Mouse (Mus musculus): ENCODE measurements around the gene Cnot9.

DNA sequence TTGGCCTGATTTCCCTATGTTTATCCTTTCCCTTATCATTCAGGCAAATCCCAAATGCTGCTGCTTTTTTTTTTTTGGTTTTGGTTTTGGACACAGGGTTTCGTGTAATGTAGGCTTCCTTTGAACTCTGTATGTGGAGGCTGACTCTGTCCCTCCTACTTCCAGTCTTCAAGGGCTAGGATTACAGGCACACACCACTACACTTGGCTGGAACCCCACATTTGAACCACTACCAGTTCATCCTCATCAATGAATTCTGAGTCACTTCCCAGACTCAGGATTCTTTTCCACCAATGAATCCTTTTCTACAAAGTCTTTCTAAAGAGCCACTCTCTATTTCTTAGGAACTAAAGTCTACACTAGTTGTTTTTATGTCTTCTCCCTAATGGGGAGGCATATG, 4.8 kb upstream of the Cnot9 start:
- no peak for TF ChIP-seq SMC3 (IDR thresholded peaks at IDR 0.05; ENCODE audit: low read depth, low read length)
- no peak for TF ChIP-seq NRF1 (IDR thresholded peaks at IDR 0.05; ENCODE audit: low read depth, low read length)
- no peak for TF ChIP-seq CTCF (conservative IDR thresholded peaks at IDR 0.05 in 1 of 2, IDR thresholded peaks at IDR 0.05 in 1 of 2; ENCODE audit: low read depth in 2 of 2, low read length in 2 of 2)
- TF ChIP-seq POLR2A (IDR thresholded peaks at IDR 0.05; ENCODE audit: low read depth, low read length): no peak
- no peak for TF ChIP-seq GABPA (IDR thresholded peaks at IDR 0.05; ENCODE audit: insufficient replicate concordance, low read depth, low read length)
- no peak for TF ChIP-seq TBP (conservative IDR thresholded peaks at IDR 0.05; ENCODE audit: low read depth, low read length)
- TF ChIP-seq MEF2A (IDR thresholded peaks at IDR 0.05; ENCODE audit: borderline replicate concordance, low read depth, low read length): no peak
- TF ChIP-seq EP300 (IDR thresholded peaks at IDR 0.05; ENCODE audit: low read length): no peak
- no peak for TF ChIP-seq MXI1 (IDR thresholded peaks at IDR 0.05; ENCODE audit: low read depth, low read length)
- no peak for TF ChIP-seq BHLHE40 (IDR thresholded peaks at IDR 0.05; ENCODE audit: low read depth, low read length)
- no peak for TF ChIP-seq CHD1 (IDR thresholded peaks at IDR 0.05; ENCODE audit: low read depth, low read length)
- no peak for TF ChIP-seq ELF1 (IDR thresholded peaks at IDR 0.05; ENCODE audit: low read depth, low read length)

All from CH12.LX (cell line).